Mouse (Mus musculus) myocyte (in vitro differentiated cells): ENCODE data around the gene Best1.

Experiments used
- MAX ChIP-seq: IDR thresholded peaks from one replicate; pipeline ENCODE4 v1.6.1; 2011; ENCODE audit warnings: low read depth, mild to moderate bottlenecking, control low read depth
- MYOG ChIP-seq, 3 experiments: IDR thresholded peaks; one replicate each; pipeline ENCODE4 v1.6.1; 2011; ENCODE audit warnings: control low read depth in 2 of 3, low read depth in 2 of 3, mild to moderate bottlenecking in 2 of 3; ENCODE audit not compliant: insufficient read length in 2 of 3, control insufficient read depth in 1 of 3, insufficient read depth in 1 of 3
- USF1 ChIP-seq: IDR thresholded peaks from one replicate; pipeline ENCODE4 v1.6.1; 2011; ENCODE audit warnings: low read depth, mild to moderate bottlenecking, control low read depth, moderate library complexity

GRCm38 (mm10) chr19:9998063-9998416 lies 3.4 kb downstream of the Best1 start:
- no peak for TF ChIP-seq MAX
- no peak for TF ChIP-seq USF1
- TF ChIP-seq MYOG (IDR thresholded peaks at IDR 0.05; ENCODE audit: control insufficient read depth in 1 of 3, insufficient read depth in 1 of 3, insufficient read length in 2 of 3, low read depth in 2 of 3): no peak
